Mouse (Mus musculus) bone marrow, adult 2 months (tissue): ENCODE measurements around the gene Il24.

Experiments used
- CTCF ChIP-seq: fragments of 200-500 bp; IDR thresholded peaks from 2 replicates; pipeline ENCODE4 v1.5.1; 2011; ENCODE audit warnings: low read length, control low read depth; ENCODE audit not compliant: control insufficient read depth, insufficient read depth
- POLR2A ChIP-seq: fragments of 200-500 bp; IDR thresholded peaks from 2 replicates; pipeline ENCODE4 v1.6.1; 2011; ENCODE audit warnings: low read depth, mild to moderate bottlenecking, control low read depth, low read length, borderline replicate concordance; ENCODE audit not compliant: control insufficient read depth

DNA sequence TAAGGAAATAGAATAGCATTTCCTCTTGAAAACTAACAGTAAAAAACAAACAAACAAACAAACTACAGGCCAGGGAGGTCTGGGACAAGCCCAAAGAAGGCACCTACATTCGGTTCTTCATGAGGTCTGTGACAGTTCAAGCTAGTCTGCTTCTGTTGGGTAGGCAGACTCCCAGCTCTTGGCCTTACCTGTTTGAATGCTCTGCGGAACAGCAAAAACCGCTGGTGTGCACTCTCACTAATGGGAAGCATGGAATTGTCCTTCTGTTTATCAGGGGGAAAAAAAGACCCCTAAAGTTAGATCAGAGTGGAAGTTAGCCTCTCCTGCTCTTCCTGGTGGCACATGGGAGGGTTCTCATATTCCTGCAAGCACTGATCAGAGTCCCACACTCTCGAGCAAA lies 4.1 kb downstream of the Il24 start:
- TF ChIP-seq CTCF (no peak), POLR2A (no peak)
